32 mouse cellular contexts compared by ENCODE assay signal in genomic region chrX:63594118-63594814, GRCm38 (mm10).
DNase-seq lines count a peak whose midpoint lies in the region; ATAC-seq and TF ChIP-seq lines count a peak whose summit lies in the region.
"Had no signal": no experiment of that assay in that cellular context is flagged by ENCODE, and none has a peak within 500 bp of the region (broad histone marks: within the 10 kb centered on the region; RNA-seq: fewer than 3 reads in every experiment).

No protein-coding gene starts in this region.

- no peaks in the 10 kb centered on the region for H3K36me3 ChIP-seq in embryonic facial prominence, embryonic 14.5 days (ENCODE audit: control insufficient read depth, insufficient read depth, low read length)
- H3K36me3 ChIP-seq in midbrain, embryonic 13.5 days = no peaks in the 10 kb centered on the region
- H3K36me3 ChIP-seq: embryonic facial prominence, embryonic 13.5 days; forebrain, embryonic 12.5 days; heart, embryonic 13.5 days; hindbrain, embryonic 10.5 days; intestine, embryonic 15.5 days; neural tube, embryonic 15.5 days had no signal

- H3K9me3 ChIP-seq in embryonic facial prominence, embryonic 14.5 days (ENCODE audit: control insufficient read depth, low read length) = no peaks in the 10 kb centered on the region
- no peaks in the 10 kb centered on the region for H3K9me3 ChIP-seq in midbrain, embryonic 13.5 days
- H3K9me3 ChIP-seq: embryonic facial prominence, embryonic 13.5 days; forebrain, embryonic 12.5 days; heart, embryonic 13.5 days; hindbrain, embryonic 10.5 days; intestine, embryonic 15.5 days; neural tube, embryonic 15.5 days had no signal

- no peaks in the 10 kb centered on the region for H3K4me1 ChIP-seq in embryonic facial prominence, embryonic 14.5 days (ENCODE audit: control insufficient read depth, insufficient read depth, low read length)
- H3K4me1 ChIP-seq in midbrain, embryonic 13.5 days (replicated peaks) = no peaks in the 10 kb centered on the region
- H3K4me1 ChIP-seq: embryonic facial prominence, embryonic 13.5 days; forebrain, embryonic 12.5 days; heart, embryonic 13.5 days; hindbrain, embryonic 10.5 days; intestine, embryonic 15.5 days; neural tube, embryonic 15.5 days had no signal

- TF ChIP-seq CTCF in left cerebral cortex, adult 2 months (IDR thresholded peaks at IDR 0.05) = no peak

- H3K27ac ChIP-seq in embryonic facial prominence, embryonic 14.5 days (replicated peaks; ENCODE audit: low read depth, low read length) = no peak overlapping the region
- H3K27ac ChIP-seq in midbrain, embryonic 13.5 days = no peak overlapping the region
- H3K27ac ChIP-seq in left cerebral cortex, adult 2 months = no peak overlapping the region
- H3K27ac ChIP-seq: embryonic facial prominence, embryonic 13.5 days; forebrain, embryonic 12.5 days; heart, embryonic 13.5 days; hindbrain, embryonic 10.5 days; intestine, embryonic 15.5 days; liver, embryonic 14.5 days; neural tube, embryonic 15.5 days; stomach, postnatal 0 days had no signal

- 42% methylated on average over 2 of the region's 2 CpGs for WGBS in embryonic facial prominence, embryonic 14.5 days
- WGBS in midbrain, embryonic 13.5 days = 33% methylated on average over 2 of the region's 2 CpGs

- H3K4me3 ChIP-seq in embryonic facial prominence, embryonic 14.5 days (ENCODE audit: low read depth, low read length) = no peak overlapping the region
- H3K4me3 ChIP-seq in midbrain, embryonic 13.5 days (replicated peaks) = no peak overlapping the region
- H3K4me3 ChIP-seq in left cerebral cortex, adult 2 months = no peak overlapping the region
- H3K4me3 ChIP-seq: embryonic facial prominence, embryonic 13.5 days; erythroblast, embryonic 14.5 days; forebrain, embryonic 12.5 days; heart, embryonic 13.5 days; hindbrain, embryonic 10.5 days; intestine, embryonic 15.5 days; neural tube, embryonic 15.5 days had no signal

- ATAC-seq in embryonic facial prominence, embryonic 14.5 days (ENCODE audit: low read depth) = no peak
- ATAC-seq in midbrain, embryonic 13.5 days = peak; percentile 34; the same call in 1 of the 2 replicates
- ATAC-seq in monocyte, adult 5-6 weeks (replicated peaks; ENCODE audit: insufficient number of reproducible peaks, low FRiP score, low TSS enrichment, poor library complexity, severe bottlenecking) = no peak
- ATAC-seq: activated CD4-positive, CD25-positive, alpha-beta regulatory T cell, adult 4 months; hindbrain, embryonic 16.5 days; intestine, embryonic 15.5 days had no signal

- H3K27me3 ChIP-seq in embryonic facial prominence, embryonic 14.5 days (replicated peaks; ENCODE audit: control insufficient read depth, insufficient read depth, low read length) = no peaks in the 10 kb centered on the region
- H3K27me3 ChIP-seq in midbrain, embryonic 13.5 days = no peaks in the 10 kb centered on the region
- H3K27me3 ChIP-seq: embryonic facial prominence, embryonic 13.5 days; forebrain, embryonic 12.5 days; heart, embryonic 13.5 days; intestine, embryonic 15.5 days; neural tube, embryonic 15.5 days had no signal

- intact Hi-C loops in left cerebral cortex, adult 2 months (cut with DNase I) = no loop called here

- H3K9ac ChIP-seq in embryonic facial prominence, embryonic 14.5 days (ENCODE audit: low read depth, low read length) = no peak overlapping the region
- H3K9ac ChIP-seq in midbrain, embryonic 13.5 days (replicated peaks) = no peak overlapping the region
- H3K9ac ChIP-seq: embryonic facial prominence, embryonic 13.5 days; forebrain, embryonic 12.5 days; heart, embryonic 13.5 days; intestine, embryonic 15.5 days; liver, embryonic 14.5 days; neural tube, embryonic 15.5 days had no signal

- H3K4me2 ChIP-seq in embryonic facial prominence, embryonic 14.5 days (ENCODE audit: low read depth, low read length) = no peak overlapping the region
- H3K4me2 ChIP-seq in midbrain, embryonic 13.5 days (replicated peaks) = no peak overlapping the region
- H3K4me2 ChIP-seq: embryonic facial prominence, embryonic 13.5 days; forebrain, embryonic 12.5 days; heart, embryonic 13.5 days; intestine, embryonic 15.5 days; neural tube, embryonic 15.5 days had no signal

- DNase-seq in retina, postnatal 1 day = peak; percentile 0
- no peak for DNase-seq in retina, embryonic 14.5 days (ENCODE audit: low spot score)
- DNase-seq in embryonic facial prominence, embryonic 14.5 days (ENCODE audit: low spot score) = peak; percentile 13
- DNase-seq in cerebellum, postnatal 25 days = no peak
- no peak for DNase-seq in left cerebral cortex, adult 2 months (ENCODE audit: extremely low spot score in 1 of 2, low spot score in 2 of 2)
- DNase-seq: adrenal gland, adult 8-10 months; B cell, adult 2 months; cerebellum, adult 8-10 months; gastrocnemius, postnatal 10 days; heart, postnatal 10 days; kidney, adult 8-10 months; kidney, postnatal 14 days; layer of hippocampus, adult 9-11 months; liver; lung, adult 2 months; lung, postnatal 10 days; right cerebral cortex, postnatal 4 days; thymus, adult 18-20 months; thymus, postnatal 4 days had no signal

Comparison
In these comparisons a context has a peak if more than half of its experiments do, and no peak if none do; other contexts are left out.
1. DNase-seq: peak in retina, postnatal 1 day (single experiment) and embryonic facial prominence, embryonic 14.5 days (single experiment); none in retina, embryonic 14.5 days (single experiment), cerebellum, postnatal 25 days (0 of 2) and left cerebral cortex, adult 2 months (0 of 2).